12 mouse cellular contexts compared by ENCODE assay signal in genomic region chr3:28555795-28556570, GRCm38 (mm10).
DNase-seq lines count a peak whose midpoint lies in the region; ATAC-seq and TF ChIP-seq lines count a peak whose summit lies in the region.
"Had no signal": no experiment of that assay in that cellular context is flagged by ENCODE, and none has a peak within 500 bp of the region (broad histone marks: within the 10 kb centered on the region; RNA-seq: fewer than 3 reads in every experiment).

No protein-coding gene starts in this region.

- no peak for DNase-seq in heart, embryonic 10.5 days (ENCODE audit: low spot score)
- no peak for DNase-seq in heart, adult 2 months
- DNase-seq in midbrain, postnatal 0 days (ENCODE audit: low spot score) = no peak
- no peak for DNase-seq in midbrain, embryonic 10.5 days (ENCODE audit: low spot score)
- peak; percentile 12 for DNase-seq in limb, embryonic 10.5 days (ENCODE audit: low spot score)
- no peak for DNase-seq in thymus, postnatal 25 days
- DNase-seq: cerebellum, adult 9-11 months; kidney, adult 8-10 months had no signal

- no peak for TF ChIP-seq POLR2A in heart, adult 2 months (IDR thresholded peaks at IDR 0.05; ENCODE audit: insufficient read depth, low read depth, low read length)

- no peaks in the 10 kb centered on the region for H3K36me3 ChIP-seq in heart, embryonic 10.5 days
- no peaks in the 10 kb centered on the region for H3K36me3 ChIP-seq in heart, adult 2 months (ENCODE audit: control insufficient read depth, insufficient read depth, low read length)
- peaks cover 7% of the 10 kb centered on the region for H3K36me3 ChIP-seq in midbrain, postnatal 0 days (ENCODE audit: insufficient read depth, low read length)
- no peaks in the 10 kb centered on the region for H3K36me3 ChIP-seq in midbrain, embryonic 10.5 days
- no peaks in the 10 kb centered on the region for H3K36me3 ChIP-seq in limb, embryonic 10.5 days
- H3K36me3 ChIP-seq in intestine, embryonic 16.5 days (ENCODE audit: control insufficient read depth, insufficient read depth, low read length) = no peaks in the 10 kb centered on the region
- H3K36me3 ChIP-seq: embryonic facial prominence, embryonic 12.5 days had no signal

- no peaks in the 10 kb centered on the region for H3K9me3 ChIP-seq in heart, embryonic 10.5 days
- no peaks in the 10 kb centered on the region for H3K9me3 ChIP-seq in midbrain, postnatal 0 days (ENCODE audit: low read length)
- no peaks in the 10 kb centered on the region for H3K9me3 ChIP-seq in midbrain, embryonic 10.5 days (replicated peaks)
- H3K9me3 ChIP-seq in limb, embryonic 10.5 days (replicated peaks) = no peaks in the 10 kb centered on the region
- no peaks in the 10 kb centered on the region for H3K9me3 ChIP-seq in intestine, embryonic 16.5 days (ENCODE audit: control insufficient read depth, low read length)
- H3K9me3 ChIP-seq: embryonic facial prominence, embryonic 12.5 days; midbrain, embryonic 12.5 days had no signal

- H3K27ac ChIP-seq in heart, embryonic 10.5 days = 0 out of 2 replicates have a peak overlapping the region, but pooled peaks have one; percentile 23
- no peak overlapping the region for H3K27ac ChIP-seq in heart, adult 2 months
- no peak overlapping the region for H3K27ac ChIP-seq in midbrain, postnatal 0 days (ENCODE audit: low read depth, low read length)
- no peak overlapping the region for H3K27ac ChIP-seq in midbrain, embryonic 10.5 days (replicated peaks)
- no peak overlapping the region for H3K27ac ChIP-seq in limb, embryonic 10.5 days
- no peak overlapping the region for H3K27ac ChIP-seq in intestine, embryonic 16.5 days (ENCODE audit: low read length)
- H3K27ac ChIP-seq: hindbrain, embryonic 14.5 days; midbrain, embryonic 12.5 days had no signal

- ATAC-seq in midbrain, postnatal 0 days (ENCODE audit: low FRiP score) = no peak
- no peak for ATAC-seq in intestine, embryonic 16.5 days

- H3K4me1 ChIP-seq in heart, embryonic 10.5 days = peaks cover 19% of the 10 kb centered on the region
- peaks cover 5% of the 10 kb centered on the region for H3K4me1 ChIP-seq in heart, adult 2 months (ENCODE audit: control insufficient read depth, insufficient read depth, low read length)
- peaks cover 1% of the 10 kb centered on the region; the same call in 1 of the 2 replicates for H3K4me1 ChIP-seq in midbrain, postnatal 0 days (ENCODE audit: insufficient read depth, low read length)
- H3K4me1 ChIP-seq in midbrain, embryonic 10.5 days = peaks cover 5% of the 10 kb centered on the region
- peaks cover 22% of the 10 kb centered on the region for H3K4me1 ChIP-seq in limb, embryonic 10.5 days
- no peaks in the 10 kb centered on the region; the same call in 1 of the 2 replicates for H3K4me1 ChIP-seq in intestine, embryonic 16.5 days (ENCODE audit: control insufficient read depth, insufficient read depth, low read length)
- H3K4me1 ChIP-seq: embryonic facial prominence, embryonic 12.5 days had no signal

- TF ChIP-seq CTCF in heart, adult 2 months (IDR thresholded peaks at IDR 0.05) = no peak
- TF ChIP-seq CTCF in midbrain, postnatal 0 days (IDR thresholded peaks at IDR 0.05) = 0 out of 2 replicates have a peak, but pooled peaks have one; percentile 3

- 51% methylated on average over 7 of the region's 7 CpGs for WGBS in heart, embryonic 10.5 days
- 55% methylated on average over 7 of the region's 7 CpGs for WGBS in heart, adult 2 months
- 63% methylated on average over 7 of the region's 7 CpGs for WGBS in midbrain, postnatal 0 days
- WGBS in midbrain, embryonic 10.5 days = 76% methylated on average over 7 of the region's 7 CpGs
- WGBS in limb, embryonic 10.5 days = 51% methylated on average over 7 of the region's 7 CpGs
- WGBS in intestine, embryonic 16.5 days = 56% methylated on average over 7 of the region's 7 CpGs

- H3K79me2 ChIP-seq in heart, adult 2 months (replicated peaks; ENCODE audit: control insufficient read depth, insufficient read depth, low read length) = no peaks in the 10 kb centered on the region

- H3K4me3 ChIP-seq in heart, embryonic 10.5 days = no peak overlapping the region
- no peak overlapping the region for H3K4me3 ChIP-seq in heart, adult 2 months
- H3K4me3 ChIP-seq in midbrain, postnatal 0 days (ENCODE audit: low read depth, low read length) = no peak overlapping the region
- H3K4me3 ChIP-seq in midbrain, embryonic 10.5 days = no peak overlapping the region
- H3K4me3 ChIP-seq in limb, embryonic 10.5 days = no peak overlapping the region
- no peak overlapping the region for H3K4me3 ChIP-seq in intestine, embryonic 16.5 days (ENCODE audit: low read length)
- H3K4me3 ChIP-seq: embryonic facial prominence, embryonic 12.5 days; midbrain, embryonic 12.5 days had no signal

- intact Hi-C loops in heart, adult 2 months (cut with DNase I) = no loop called here

- H3K4me2 ChIP-seq in midbrain, postnatal 0 days (ENCODE audit: low read depth, low read length, poor library complexity, severe bottlenecking) = no peak overlapping the region
- H3K4me2 ChIP-seq in intestine, embryonic 16.5 days (ENCODE audit: low read depth, low read length) = no peak overlapping the region
- H3K4me2 ChIP-seq: embryonic facial prominence, embryonic 12.5 days; hindbrain, embryonic 14.5 days; midbrain, embryonic 12.5 days had no signal

- H3K9ac ChIP-seq in heart, adult 2 months (ENCODE audit: low read depth, low read length) = no peak overlapping the region
- no peak overlapping the region for H3K9ac ChIP-seq in midbrain, postnatal 0 days (replicated peaks; ENCODE audit: low read length, poor library complexity, severe bottlenecking)
- H3K9ac ChIP-seq in intestine, embryonic 16.5 days (ENCODE audit: low read depth, low read length) = no peak overlapping the region
- H3K9ac ChIP-seq: embryonic facial prominence, embryonic 12.5 days; hindbrain, embryonic 14.5 days; midbrain, embryonic 12.5 days had no signal

- no peaks in the 10 kb centered on the region; the same call in 1 of the 2 replicates for H3K27me3 ChIP-seq in heart, embryonic 10.5 days (ENCODE audit: insufficient read depth, poor library complexity, severe bottlenecking)
- no peaks in the 10 kb centered on the region for H3K27me3 ChIP-seq in heart, adult 2 months (ENCODE audit: control insufficient read depth, insufficient read depth, low read length)
- H3K27me3 ChIP-seq in midbrain, postnatal 0 days (ENCODE audit: insufficient read depth, low read length) = no peaks in the 10 kb centered on the region
- H3K27me3 ChIP-seq in midbrain, embryonic 10.5 days (ENCODE audit: low read depth, poor library complexity, severe bottlenecking) = no peaks in the 10 kb centered on the region
- H3K27me3 ChIP-seq in limb, embryonic 10.5 days (ENCODE audit: low read depth, poor library complexity, severe bottlenecking) = peaks cover 23% of the 10 kb centered on the region; the same call in 1 of the 2 replicates
- H3K27me3 ChIP-seq in intestine, embryonic 16.5 days (replicated peaks; ENCODE audit: control insufficient read depth, insufficient read depth, low read length) = no peaks in the 10 kb centered on the region; the same call in 1 of the 2 replicates
- H3K27me3 ChIP-seq: embryonic facial prominence, embryonic 12.5 days; midbrain, embryonic 12.5 days had no signal

- no peak for TF ChIP-seq EP300 in heart, adult 2 months (IDR thresholded peaks at IDR 0.05; ENCODE audit: insufficient read depth, low read depth, low read length)
